Mouse (Mus musculus) kidney, embryonic 16.5 days (tissue): ENCODE measurements around the gene Eipr1. TPM values are rescaled to one million over a fixed set of nuclear protein-coding genes. Genes with fewer than 3 reads are reported as not detected.
A peak's percentile ranks its signal among the peaks of the same experiment; 100 is the strongest.

Experiments used
- ATAC-seq: fragments of 200-750 bp; cut with Nextera tagmentation; 2 replicates; pipeline ENCODE4 v1.8.0; 2017; ENCODE audit warnings: moderate TSS enrichment; ENCODE audit not compliant: low FRiP score, low TSS enrichment
- H3K27ac ChIP-seq: fragments of 300-500 bp; sonication (generic); 2 replicates; pipeline ENCODE4 v1.5.1; 2014; ENCODE audit warnings: low read length
- H3K27me3 ChIP-seq: fragments of 300-500 bp; sonication (generic); 2 replicates; pipeline ENCODE4 v1.6.1; 2014; ENCODE audit warnings: low read length, control low read depth, mixed read lengths; ENCODE audit not compliant: insufficient read depth
- H3K36me3 ChIP-seq: fragments of 300-500 bp; sonication (generic); 2 replicates; pipeline ENCODE4 v1.6.1; 2014; ENCODE audit warnings: low read length, control low read depth, mixed read lengths; ENCODE audit not compliant: insufficient read depth
- H3K4me1 ChIP-seq: fragments of 300-500 bp; sonication (generic); 2 replicates; pipeline ENCODE4 v1.6.1; 2014; ENCODE audit warnings: low read length, control low read depth, mixed read lengths; ENCODE audit not compliant: insufficient read depth
- H3K4me2 ChIP-seq: fragments of 300-500 bp; sonication (generic); replicated peaks from 2 replicates; pipeline ENCODE4 v1.6.1; 2014; ENCODE audit warnings: low read depth, low read length
- H3K4me3 ChIP-seq: fragments of 300-500 bp; sonication (generic); 2 replicates; pipeline ENCODE4 v1.5.1; 2014; ENCODE audit warnings: mild to moderate bottlenecking, low read length
- H3K9ac ChIP-seq: fragments of 300-500 bp; sonication (generic); replicated peaks from 2 replicates; pipeline ENCODE4 v1.6.1; 2014; ENCODE audit warnings: low read length
- H3K9me3 ChIP-seq: fragments of 300-500 bp; sonication (generic); 2 replicates; pipeline ENCODE4 v1.6.1; 2016; ENCODE audit warnings: low read length, control low read depth
- WGBS: fragments of 180-500 bp; shearing (Covaris S2); extraction: QIAGEN DNeasy Blood & Tissue Kit; methylation state at CpG from one replicate; pipeline ENCODE4 v1.1.7; 2014; 5-methylcytosine and 5-hydroxymethylcytosine counted together
- polyA plus RNA-seq: library from polyadenylated mRNA; unstranded; fragments of >200 nt; fragmentation: Nextera tagmentation; extraction: Ambion mirVana; gene quantifications from 2 replicates; pipeline ENCODE4 v1.2.1, GENCODE M21; 2015

The Eipr1 gene
- polyA plus RNA-seq, 1 experiment from 2014 or later: 41.4 TPM

DNA sequence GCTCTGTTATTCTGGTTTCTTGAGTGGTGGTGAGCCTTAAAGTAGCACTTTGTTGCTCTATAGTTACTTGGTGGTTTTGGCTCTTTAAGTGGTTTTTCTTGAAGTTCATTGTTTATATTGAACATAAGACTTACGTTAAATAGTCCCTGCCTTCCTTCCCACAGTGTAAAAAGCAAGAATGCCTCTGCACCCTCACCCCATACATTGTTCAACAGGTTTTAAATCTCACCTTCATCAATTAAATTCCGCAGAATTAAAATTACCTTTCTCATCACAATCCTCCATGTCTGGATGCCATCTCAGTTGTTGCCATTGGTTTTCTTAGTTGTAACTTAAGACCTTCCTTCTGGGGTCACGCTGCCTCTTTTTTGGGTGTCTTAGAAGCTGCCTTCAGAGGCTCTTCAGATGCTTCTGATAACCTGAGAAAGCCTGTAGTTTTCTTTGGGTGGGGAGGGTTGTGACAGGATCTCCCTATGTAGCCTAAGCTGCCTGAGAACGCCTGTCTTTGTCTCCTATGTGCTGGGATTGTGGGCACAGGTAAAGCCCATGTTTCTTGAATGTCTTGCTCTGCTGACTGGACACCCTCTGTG lies 57.3 kb downstream of the Eipr1 start:
- Histone ChIP-seq H3K4me2 (no peak overlapping the region), H3K4me3 (no peak overlapping the region), H3K27me3 (no peaks in the 10 kb centered on the region), H3K4me1 (0 out of 2 replicates have a peak, but pooled peaks cover 11% of the 10 kb centered on the region), H3K27ac (no peak overlapping the region), H3K9ac (no peak overlapping the region), H3K9me3 (no peaks in the 10 kb centered on the region), H3K36me3 (no peaks in the 10 kb centered on the region)
- no peak for ATAC-seq
- 81% methylated on average over 4 of the region's 4 CpGs for WGBS

DNA sequence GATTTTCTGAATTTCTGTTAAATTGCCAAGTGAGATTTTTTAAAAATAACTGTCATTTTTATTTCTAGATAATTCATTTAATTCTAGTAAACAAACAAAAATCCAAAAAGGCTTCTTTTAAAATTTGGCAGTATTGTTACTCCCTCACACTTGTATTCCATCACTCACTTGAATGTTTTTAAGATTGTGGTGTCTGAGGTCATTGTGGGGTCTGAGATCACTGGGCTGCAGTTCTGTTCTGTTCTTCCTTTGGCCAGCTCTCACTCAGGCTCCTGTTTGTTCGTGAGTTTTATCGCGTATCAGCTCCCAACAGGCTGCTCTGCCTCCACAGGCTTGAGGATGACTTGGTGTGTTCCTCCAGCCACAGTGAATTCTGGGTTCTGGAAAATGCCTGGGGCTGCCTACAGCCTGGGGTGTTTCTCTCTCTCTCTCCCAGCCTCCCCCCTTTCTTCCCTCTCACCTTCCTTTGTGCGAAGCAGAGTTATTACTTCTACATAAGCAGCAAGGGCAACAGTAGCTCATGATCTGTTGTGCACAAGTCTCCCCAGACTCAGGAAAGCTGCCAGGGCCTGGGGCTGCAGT lies 58.2 kb downstream of the Eipr1 start:
- Histone ChIP-seq H3K27ac (no peak overlapping the region), H3K4me3 (no peak overlapping the region), H3K4me2 (no peak overlapping the region), H3K9ac (no peak overlapping the region), H3K36me3 (no peaks in the 10 kb centered on the region), H3K9me3 (0 out of 2 replicates have a peak, but pooled peaks cover 4% of the 10 kb centered on the region), H3K27me3 (no peaks in the 10 kb centered on the region), H3K4me1 (0 out of 2 replicates have a peak, but pooled peaks cover 9% of the 10 kb centered on the region)
- ATAC-seq: no peak
- WGBS: 54% methylated on average over 4 of the region's 4 CpGs

DNA sequence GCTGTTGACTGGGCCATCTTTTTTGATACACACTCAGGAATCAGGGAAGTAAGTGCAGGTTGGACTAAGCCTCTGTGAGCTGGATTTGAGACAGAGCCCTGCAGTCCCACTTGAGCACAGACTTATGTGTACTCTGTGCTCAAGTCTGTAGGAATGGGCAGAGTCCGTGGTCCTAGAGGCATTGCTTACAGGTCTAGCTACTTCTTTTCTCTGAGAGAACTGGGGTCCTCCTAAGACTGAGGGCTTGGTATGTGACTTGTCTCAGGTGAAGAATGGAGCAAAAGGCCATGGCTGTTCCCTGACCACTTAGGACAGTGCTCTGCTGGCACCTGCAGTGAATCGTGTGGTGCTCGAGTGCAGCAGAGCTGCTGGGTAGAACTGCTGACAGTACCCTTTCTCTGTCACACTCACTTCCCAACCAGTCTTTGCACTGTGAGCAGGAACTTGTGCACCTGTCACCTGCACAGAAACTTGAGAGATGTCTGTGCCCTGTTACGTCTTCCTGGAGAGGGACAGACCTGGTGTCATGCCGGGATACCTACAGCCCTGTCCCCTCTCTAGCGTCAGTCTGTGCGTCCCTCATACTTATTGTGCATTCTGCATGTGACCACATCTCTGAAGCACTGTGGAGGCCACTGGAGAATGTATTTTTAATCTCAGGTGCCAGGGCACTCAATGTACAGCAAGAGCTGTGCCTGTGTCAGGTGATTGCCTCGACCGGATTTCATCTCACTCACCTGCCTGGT lies 65.3 kb downstream of the Eipr1 start:
- Histone ChIP-seq H3K36me3 (no peaks in the 10 kb centered on the region), H3K27me3 (no peaks in the 10 kb centered on the region), H3K4me2 (no peak overlapping the region), H3K9ac (no peak overlapping the region), H3K27ac (no peak overlapping the region), H3K9me3 (0 out of 2 replicates have a peak, but pooled peaks cover 4% of the 10 kb centered on the region), H3K4me1 (no peaks in the 10 kb centered on the region), H3K4me3 (no peak overlapping the region)
- WGBS: 44% methylated on average over 9 of the region's 9 CpGs
- peak; percentile 23; the same call in 1 of the 2 replicates for ATAC-seq

DNA sequence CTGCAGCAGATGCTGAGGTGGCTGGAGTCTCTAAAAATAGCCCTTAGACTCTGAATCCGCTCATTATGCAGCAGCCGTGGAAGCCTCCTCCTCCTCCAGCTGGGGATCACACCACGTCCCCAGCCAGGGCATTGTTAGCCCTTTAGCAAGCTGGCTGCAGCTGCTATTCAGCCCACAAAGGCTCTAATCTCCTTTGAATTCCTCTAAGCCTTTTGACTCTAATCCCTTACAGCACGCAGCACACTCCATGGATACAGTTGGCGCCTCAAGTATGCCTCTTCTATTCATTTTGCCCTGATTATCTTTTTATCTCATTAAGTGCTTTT lies 65.8 kb downstream of the Eipr1 start:
- H3K27ac ChIP-seq: no peak overlapping the region
- 0 out of 2 replicates have a peak, but pooled peaks cover 4% of the 10 kb centered on the region for H3K9me3 ChIP-seq
- no peaks in the 10 kb centered on the region for H3K36me3 ChIP-seq
- peak; percentile 61; the same call in 1 of the 2 replicates for ATAC-seq
- H3K4me3 ChIP-seq: no peak overlapping the region
- no peak overlapping the region for H3K4me2 ChIP-seq
- H3K9ac ChIP-seq: no peak overlapping the region
- 31% methylated on average over 5 of the region's 5 CpGs for WGBS
- H3K27me3 ChIP-seq: no peaks in the 10 kb centered on the region
- H3K4me1 ChIP-seq: no peaks in the 10 kb centered on the region

DNA sequence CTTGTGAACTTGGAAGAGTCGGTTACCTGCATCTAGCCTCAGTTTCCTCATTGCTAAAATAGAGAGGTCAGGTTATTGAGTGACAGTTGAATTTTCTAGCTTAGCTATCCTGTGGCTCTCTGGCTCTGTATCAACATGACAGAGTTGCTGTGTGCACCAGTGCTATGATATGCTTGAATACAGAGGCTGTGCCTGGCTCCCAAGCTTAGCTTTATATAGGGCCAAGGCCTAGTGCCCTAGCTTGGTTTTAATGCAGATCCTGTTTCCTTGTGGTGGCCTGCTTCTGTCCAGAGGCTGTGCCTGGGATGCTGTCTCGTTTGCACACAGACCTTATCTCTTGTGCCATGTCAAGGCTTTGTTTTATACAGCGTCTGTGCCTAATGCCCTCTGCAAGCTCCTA lies 66.3 kb downstream of the Eipr1 start:
- 51% methylated on average over 3 of the region's 3 CpGs for WGBS
- 0 out of 2 replicates have a peak, but pooled peaks cover 4% of the 10 kb centered on the region for H3K9me3 ChIP-seq
- ATAC-seq: no peak
- no peak overlapping the region for H3K4me2 ChIP-seq
- H3K4me1 ChIP-seq: no peaks in the 10 kb centered on the region
- H3K27me3 ChIP-seq: no peaks in the 10 kb centered on the region
- H3K36me3 ChIP-seq: no peaks in the 10 kb centered on the region
- no peak overlapping the region for H3K4me3 ChIP-seq
- no peak overlapping the region for H3K9ac ChIP-seq
- H3K27ac ChIP-seq: no peak overlapping the region

DNA sequence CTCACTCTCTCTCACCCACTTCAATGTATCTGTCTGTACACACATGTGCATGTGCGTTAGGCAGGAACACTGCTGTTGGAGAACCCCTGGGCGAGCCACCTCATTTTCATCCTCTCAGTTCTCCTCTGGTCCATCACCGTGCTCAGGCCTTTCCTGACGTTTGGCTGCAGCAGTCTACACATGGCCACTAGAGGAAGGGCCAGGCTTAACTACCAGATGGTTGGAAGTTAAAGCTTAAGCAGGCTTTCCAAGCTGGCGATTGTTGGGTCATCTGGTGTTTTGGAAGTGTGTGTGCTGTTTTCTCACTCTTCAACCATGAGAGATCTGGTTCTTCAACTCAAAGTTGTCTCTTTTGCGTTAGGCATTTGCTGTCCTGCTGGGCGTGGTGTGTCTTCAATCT lies 71.9 kb downstream of the Eipr1 start:
- no peaks in the 10 kb centered on the region for H3K4me1 ChIP-seq
- H3K27ac ChIP-seq: no peak overlapping the region
- 88% methylated on average over 7 of the region's 7 CpGs for WGBS
- H3K4me3 ChIP-seq: no peak overlapping the region
- H3K27me3 ChIP-seq: no peaks in the 10 kb centered on the region
- no peak overlapping the region for H3K9ac ChIP-seq
- ATAC-seq: no peak
- H3K4me2 ChIP-seq: no peak overlapping the region
- no peaks in the 10 kb centered on the region for H3K36me3 ChIP-seq
- H3K9me3 ChIP-seq: no peaks in the 10 kb centered on the region

DNA sequence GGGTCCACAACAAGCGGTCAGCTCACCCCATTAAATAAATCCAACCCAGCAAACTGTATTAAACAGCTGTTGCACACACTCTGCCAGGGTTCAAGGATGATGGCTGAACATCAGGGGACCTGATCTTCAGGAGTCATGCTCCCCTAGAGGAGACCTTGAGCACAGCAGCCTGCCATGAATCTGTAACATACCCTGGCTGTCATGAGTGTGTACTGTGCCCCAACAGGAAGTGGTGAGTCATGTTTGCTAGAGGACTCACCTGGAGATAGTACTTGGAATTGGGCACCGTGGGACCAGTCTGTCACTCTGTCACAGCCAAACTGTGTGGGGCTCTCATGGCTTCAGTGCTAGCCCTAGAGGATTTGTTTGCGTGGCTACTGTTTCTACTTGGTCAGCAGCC lies 77.9 kb downstream of the Eipr1 start:
- H3K27ac ChIP-seq: no peak overlapping the region
- no peak for ATAC-seq
- no peaks in the 10 kb centered on the region for H3K36me3 ChIP-seq
- H3K4me2 ChIP-seq: no peak overlapping the region
- H3K9me3 ChIP-seq: no peaks in the 10 kb centered on the region
- H3K4me1 ChIP-seq: no peaks in the 10 kb centered on the region
- H3K4me3 ChIP-seq: no peak overlapping the region
- H3K9ac ChIP-seq: no peak overlapping the region
- 81% methylated on average over 3 of the region's 3 CpGs for WGBS
- H3K27me3 ChIP-seq: no peaks in the 10 kb centered on the region

DNA sequence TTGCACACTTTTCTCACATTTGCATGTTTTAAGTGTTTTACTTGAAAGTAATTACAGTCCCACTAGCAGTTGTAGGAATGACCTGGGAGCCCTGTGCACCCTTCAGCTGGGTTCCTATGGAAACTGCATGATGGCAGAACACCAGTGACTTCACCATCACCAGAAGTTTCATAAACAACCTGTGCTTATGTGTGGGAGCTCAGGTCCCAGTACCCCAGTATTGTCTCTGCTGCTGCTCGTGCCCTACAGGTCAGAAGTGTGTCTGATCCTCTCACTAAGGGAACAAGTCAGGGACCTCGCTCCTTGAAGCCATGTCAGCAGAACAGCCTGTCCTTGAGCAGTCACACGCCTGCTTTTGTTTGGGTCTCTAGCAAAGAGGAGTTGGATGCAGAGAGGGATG lies 78.9 kb downstream of the Eipr1 start:
- WGBS: 84% methylated on average over 3 of the region's 3 CpGs
- no peak overlapping the region for H3K9ac ChIP-seq
- H3K4me1 ChIP-seq: no peaks in the 10 kb centered on the region
- no peak overlapping the region for H3K27ac ChIP-seq
- no peaks in the 10 kb centered on the region for H3K36me3 ChIP-seq
- no peak overlapping the region for H3K4me3 ChIP-seq
- H3K4me2 ChIP-seq: no peak overlapping the region
- H3K9me3 ChIP-seq: no peaks in the 10 kb centered on the region
- no peaks in the 10 kb centered on the region for H3K27me3 ChIP-seq
- no peak for ATAC-seq

- Histone ChIP-seq H3K27me3 (no peaks in the 10 kb centered on the region), H3K27ac (no peak overlapping the region), H3K9ac (no peak overlapping the region), H3K4me1 (no peaks in the 10 kb centered on the region), H3K9me3 (no peaks in the 10 kb centered on the region), H3K36me3 (no peaks in the 10 kb centered on the region), H3K4me2 (no peak overlapping the region), H3K4me3 (no peak overlapping the region)
- WGBS: 36% methylated on average over 7 of the region's 7 CpGs
- peak; percentile 88; the same call in 1 of the 2 replicates for ATAC-seq
Measured at GRCm38 (mm10) chr12:28831066-28831733, 79.6 kb downstream of the Eipr1 start.
